Mouse (Mus musculus) olfactory bulb, adult 2 months (tissue): ENCODE measurements around the gene Hist1h2ae.

ENCODE experiments used
- CTCF ChIP-seq: fragments of 200-500 bp; IDR thresholded peaks from 2 replicates; pipeline ENCODE4 v1.5.1; 2012; ENCODE audit warnings: low read depth, mild to moderate bottlenecking, low read length, moderate library complexity; ENCODE audit not compliant: insufficient read depth
- POLR2A ChIP-seq: fragments of 200-500 bp; IDR thresholded peaks from 2 replicates; pipeline ENCODE4 v1.6.1; 2012; ENCODE audit warnings: mild to moderate bottlenecking, low read depth, low read length, moderate library complexity; ENCODE audit not compliant: insufficient read depth

- TF ChIP-seq POLR2A: no peak
- no peak for TF ChIP-seq CTCF
Measured at GRCm38 (mm10) chr13:23610393-23610792, 39.4 kb upstream of the Hist1h2ae start.
